Mouse (Mus musculus): ENCODE data around the gene Hoxb8. TPM values are rescaled to one million over a fixed set of nuclear protein-coding genes. Genes with fewer than 3 reads are reported as not detected.

Hoxb8 gene
- polyA plus RNA-seq (2015; fragmentation: Nextera tagmentation; extraction: Ambion mirVana), result 0.42 and 0.83 TPM in 2 replicates

- Histone ChIP-seq H3K36me3 (ENCODE audit: control insufficient read depth, insufficient read depth, low read length) (no peaks in the 10 kb centered on the region), H3K27me3 (ENCODE audit: control insufficient read depth, insufficient read depth, low read length) (peaks cover 35% of the 10 kb centered on the region), H3K9me3 (ENCODE audit: control insufficient read depth, low read length) (no peaks in the 10 kb centered on the region), H3K9ac (ENCODE audit: low read length) (peak within 1 kb of the TSS; percentile 60; the same call in 1 of the 2 replicates), H3K4me3 (ENCODE audit: low read depth, low read length) (peak within 1 kb of the TSS; percentile 45), H3K27ac (replicated peaks) (no peak within 1 kb of the TSS), H3K4me2 (replicated peaks; ENCODE audit: low read depth) (peak within 1 kb of the TSS; percentile 68), H3K4me1 (replicated peaks; ENCODE audit: control insufficient read depth, insufficient read depth) (no peaks in the 10 kb centered on the region)
- ATAC-seq (ENCODE audit: low FRiP score, low TSS enrichment) (no peak), DNase-seq (ENCODE audit: low spot score) (no peak)
- TF ChIP-seq CTCF (IDR thresholded peaks at IDR 0.05; ENCODE audit: low read depth) (no peak), EP300 (optimal IDR thresholded peaks at IDR 0.05) (no peak)
- WGBS, result 6% methylated on average over 27 of the region's 27 CpGs
Observed at GRCm38 (mm10) chr11:96281855-96282570, at the start of gene Hoxb8. TSS of gene Hoxb8 (plus strand) at chr11:96281905.

DNA sequence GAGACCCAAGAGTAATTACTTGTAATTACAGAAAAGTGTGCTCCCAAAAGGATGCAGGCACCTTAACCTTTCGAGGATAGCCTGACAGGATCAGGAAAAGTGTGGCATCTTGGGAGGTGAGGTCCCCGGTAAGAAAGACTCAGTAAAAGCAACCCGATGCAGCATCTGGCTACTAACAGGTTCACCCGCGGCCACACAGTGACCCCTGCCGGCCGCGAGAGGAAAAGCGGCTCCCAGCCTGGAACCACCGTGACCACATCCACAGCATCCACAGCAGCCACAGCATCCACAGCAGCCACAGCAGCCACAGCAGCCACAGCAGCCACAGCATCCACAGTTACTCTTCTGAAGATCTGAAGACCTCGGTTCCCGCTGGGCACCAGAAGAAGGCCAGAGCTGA lies 46.8 kb upstream of the Hoxb8 start:
- no peak overlapping the region for H3K4me3 ChIP-seq (ENCODE audit: low read depth, low read length)
- DNase-seq (ENCODE audit: low spot score) (peak; percentile 66), ATAC-seq (ENCODE audit: low FRiP score, low TSS enrichment) (no peak)
- H3K27me3 ChIP-seq (ENCODE audit: control insufficient read depth, insufficient read depth, low read length), result no peaks in the 10 kb centered on the region
- H3K36me3 ChIP-seq (ENCODE audit: control insufficient read depth, insufficient read depth, low read length), result no peaks in the 10 kb centered on the region
- H3K4me1 ChIP-seq (replicated peaks; ENCODE audit: control insufficient read depth, insufficient read depth), result no peaks in the 10 kb centered on the region
- under 1% methylated on average over 12 of the region's 12 CpGs for WGBS
- H3K9me3 ChIP-seq (ENCODE audit: control insufficient read depth, low read length), result no peaks in the 10 kb centered on the region
- H3K4me2 ChIP-seq (replicated peaks; ENCODE audit: low read depth), result no peak overlapping the region
- TF ChIP-seq CTCF (IDR thresholded peaks at IDR 0.05; ENCODE audit: low read depth) (peak; percentile 86), EP300 (optimal IDR thresholded peaks at IDR 0.05) (no peak)
- no peak overlapping the region for H3K27ac ChIP-seq (replicated peaks)
- H3K9ac ChIP-seq (ENCODE audit: low read length), result no peak overlapping the region

GRCm38 (mm10) chr11:96240211-96240610 lies 41.5 kb upstream of the Hoxb8 start:
- no peaks in the 10 kb centered on the region for H3K4me1 ChIP-seq (replicated peaks; ENCODE audit: control insufficient read depth, insufficient read depth)
- DNase-seq (ENCODE audit: low spot score) (peak; percentile 66), ATAC-seq (ENCODE audit: low FRiP score, low TSS enrichment) (no peak)
- H3K4me3 ChIP-seq (ENCODE audit: low read depth, low read length), result no peak overlapping the region
- H3K9ac ChIP-seq (ENCODE audit: low read length), result no peak overlapping the region
- H3K27ac ChIP-seq (replicated peaks), result no peak overlapping the region
- no peaks in the 10 kb centered on the region for H3K9me3 ChIP-seq (ENCODE audit: control insufficient read depth, low read length)
- no peak for TF ChIP-seq EP300 (optimal IDR thresholded peaks at IDR 0.05)
- TF ChIP-seq CTCF (IDR thresholded peaks at IDR 0.05; ENCODE audit: low read depth), result peak; percentile 89
- H3K4me2 ChIP-seq (replicated peaks; ENCODE audit: low read depth), result no peak overlapping the region
- no peaks in the 10 kb centered on the region for H3K36me3 ChIP-seq (ENCODE audit: control insufficient read depth, insufficient read depth, low read length)
- under 1% methylated on average over 7 of the region's 7 CpGs for WGBS
- no peaks in the 10 kb centered on the region for H3K27me3 ChIP-seq (ENCODE audit: control insufficient read depth, insufficient read depth, low read length)

DNA sequence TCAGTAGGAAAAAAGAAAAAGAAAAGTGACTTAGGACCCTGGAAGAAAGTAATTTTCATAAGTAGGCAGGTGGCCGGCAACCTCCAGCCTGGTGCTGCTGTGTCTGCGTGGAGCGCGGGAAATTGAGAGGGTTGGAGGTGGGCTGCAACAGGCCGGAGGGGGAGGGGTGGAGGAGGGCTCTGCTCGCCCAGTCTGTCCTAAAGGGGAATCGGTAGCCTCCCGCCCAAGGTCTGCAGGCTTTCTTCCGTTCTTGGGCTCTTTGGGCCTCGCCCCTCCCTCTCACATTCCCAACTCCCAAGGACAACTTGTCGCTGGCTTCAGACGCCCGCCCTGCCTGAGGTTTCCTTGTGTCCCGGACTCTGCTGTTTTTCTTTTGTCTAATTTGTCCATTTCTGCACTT lies 30.8 kb upstream of the Hoxb8 start:
- H3K4me2 ChIP-seq (replicated peaks; ENCODE audit: low read depth), result no peak overlapping the region
- no peak for ATAC-seq (ENCODE audit: low FRiP score, low TSS enrichment)
- H3K4me1 ChIP-seq (replicated peaks; ENCODE audit: control insufficient read depth, insufficient read depth), result no peaks in the 10 kb centered on the region
- no peak overlapping the region for H3K4me3 ChIP-seq (ENCODE audit: low read depth, low read length)
- TF ChIP-seq EP300 (optimal IDR thresholded peaks at IDR 0.05), result no peak
- TF ChIP-seq CTCF (IDR thresholded peaks at IDR 0.05; ENCODE audit: low read depth), result no peak
- H3K27ac ChIP-seq (replicated peaks), result no peak overlapping the region
- H3K36me3 ChIP-seq (ENCODE audit: control insufficient read depth, insufficient read depth, low read length), result no peaks in the 10 kb centered on the region
- no peak overlapping the region for H3K9ac ChIP-seq (ENCODE audit: low read length)
- H3K9me3 ChIP-seq (ENCODE audit: control insufficient read depth, low read length), result no peaks in the 10 kb centered on the region
- H3K27me3 ChIP-seq (ENCODE audit: control insufficient read depth, insufficient read depth, low read length), result peaks cover 37% of the 10 kb centered on the region
- 3% methylated on average over 14 of the region's 14 CpGs for WGBS
- DNase-seq (ENCODE audit: low spot score), result no peak

- peaks cover 37% of the 10 kb centered on the region for H3K27me3 ChIP-seq (ENCODE audit: control insufficient read depth, insufficient read depth, low read length)
- 0 out of 2 replicates have a peak, but pooled peaks have one; percentile 18 for ATAC-seq (ENCODE audit: low FRiP score, low TSS enrichment)
- H3K4me1 ChIP-seq (replicated peaks; ENCODE audit: control insufficient read depth, insufficient read depth), result no peaks in the 10 kb centered on the region
- H3K4me2 ChIP-seq (replicated peaks; ENCODE audit: low read depth), result no peak overlapping the region
- H3K27ac ChIP-seq (replicated peaks), result no peak overlapping the region
- H3K9ac ChIP-seq (ENCODE audit: low read length), result no peak overlapping the region
- H3K9me3 ChIP-seq (ENCODE audit: control insufficient read depth, low read length), result no peaks in the 10 kb centered on the region
- DNase-seq (ENCODE audit: low spot score), result no peak
- 1% methylated on average over 46 of the region's 46 CpGs for WGBS
- no peaks in the 10 kb centered on the region for H3K36me3 ChIP-seq (ENCODE audit: control insufficient read depth, insufficient read depth, low read length)
- H3K4me3 ChIP-seq (ENCODE audit: low read depth, low read length), result no peak overlapping the region
- TF ChIP-seq CTCF (IDR thresholded peaks at IDR 0.05; ENCODE audit: low read depth), result no peak
- no peak for TF ChIP-seq EP300 (optimal IDR thresholded peaks at IDR 0.05)
Observed at GRCm38 (mm10) chr11:96251480-96252031, 30.1 kb upstream of the Hoxb8 start.

GRCm38 (mm10) chr11:96252541-96253120 lies 29.1 kb upstream of the Hoxb8 start:
- DNase-seq (ENCODE audit: low spot score) (no peak), ATAC-seq (ENCODE audit: low FRiP score, low TSS enrichment) (no peak)
- Histone ChIP-seq H3K36me3 (ENCODE audit: control insufficient read depth, insufficient read depth, low read length) (no peaks in the 10 kb centered on the region), H3K27me3 (ENCODE audit: control insufficient read depth, insufficient read depth, low read length) (peaks cover 37% of the 10 kb centered on the region), H3K4me2 (replicated peaks; ENCODE audit: low read depth) (no peak overlapping the region), H3K27ac (replicated peaks) (no peak overlapping the region), H3K4me3 (ENCODE audit: low read depth, low read length) (no peak overlapping the region), H3K9me3 (ENCODE audit: control insufficient read depth, low read length) (no peaks in the 10 kb centered on the region), H3K4me1 (replicated peaks; ENCODE audit: control insufficient read depth, insufficient read depth) (no peaks in the 10 kb centered on the region), H3K9ac (ENCODE audit: low read length) (no peak overlapping the region)
- 8% methylated on average over 12 of the region's 12 CpGs for WGBS
- TF ChIP-seq CTCF (IDR thresholded peaks at IDR 0.05; ENCODE audit: low read depth), result no peak
